Mouse (Mus musculus) midbrain, embryonic 10.5 days (tissue): Measurements from ENCODE around the gene Arl5c. TPM values are rescaled to one million over a fixed set of nuclear protein-coding genes. Genes with fewer than 3 reads are reported as not detected.

Source experiments
- DNase-seq: peaks from one replicate; pipeline ENCODE4 v3.0.0-alpha.2; 2017; ENCODE audit warnings: low spot score
- H3K27ac ChIP-seq: fragments of 300-500 bp; sonication (generic); replicated peaks from 2 replicates; pipeline ENCODE4 v1.5.1; 2016; ENCODE audit warnings: mild to moderate bottlenecking
- H3K27me3 ChIP-seq: fragments of 300-500 bp; sonication (generic); 2 replicates; pipeline ENCODE4 v1.6.1; 2016; ENCODE audit warnings: low read depth, mild to moderate bottlenecking; ENCODE audit not compliant: poor library complexity, severe bottlenecking
- H3K36me3 ChIP-seq: fragments of 300-500 bp; sonication (generic); 2 replicates; pipeline ENCODE4 v1.6.1; 2016; ENCODE audit warnings: mild to moderate bottlenecking, moderate library complexity
- H3K4me1 ChIP-seq: fragments of 300-500 bp; sonication (generic); 2 replicates; pipeline ENCODE4 v1.6.1; 2016
- H3K4me3 ChIP-seq: fragments of 300-500 bp; sonication (generic); 2 replicates; pipeline ENCODE4 v1.5.1; 2016; ENCODE audit warnings: mild to moderate bottlenecking, moderate library complexity
- H3K9me3 ChIP-seq: fragments of 300-500 bp; sonication (generic); replicated peaks from 2 replicates; pipeline ENCODE4 v1.6.1; 2016; ENCODE audit warnings: mild to moderate bottlenecking
- WGBS: fragments of 180-500 bp; shearing (Covaris S2); methylation state at CpG from one replicate; pipeline ENCODE4 v1.1.7; 2016; 5-methylcytosine and 5-hydroxymethylcytosine counted together
- polyA plus RNA-seq: library from polyadenylated mRNA; unstranded; fragments of >200 nt; fragmentation: Nextera tagmentation; extraction: Ambion mirVana; gene quantifications from 2 replicates; pipeline ENCODE4 v1.2.1, GENCODE M21; 2016

Arl5c gene
- polyA plus RNA-seq, 1 experiment from 2014 or later: 16.8 TPM

DNA sequence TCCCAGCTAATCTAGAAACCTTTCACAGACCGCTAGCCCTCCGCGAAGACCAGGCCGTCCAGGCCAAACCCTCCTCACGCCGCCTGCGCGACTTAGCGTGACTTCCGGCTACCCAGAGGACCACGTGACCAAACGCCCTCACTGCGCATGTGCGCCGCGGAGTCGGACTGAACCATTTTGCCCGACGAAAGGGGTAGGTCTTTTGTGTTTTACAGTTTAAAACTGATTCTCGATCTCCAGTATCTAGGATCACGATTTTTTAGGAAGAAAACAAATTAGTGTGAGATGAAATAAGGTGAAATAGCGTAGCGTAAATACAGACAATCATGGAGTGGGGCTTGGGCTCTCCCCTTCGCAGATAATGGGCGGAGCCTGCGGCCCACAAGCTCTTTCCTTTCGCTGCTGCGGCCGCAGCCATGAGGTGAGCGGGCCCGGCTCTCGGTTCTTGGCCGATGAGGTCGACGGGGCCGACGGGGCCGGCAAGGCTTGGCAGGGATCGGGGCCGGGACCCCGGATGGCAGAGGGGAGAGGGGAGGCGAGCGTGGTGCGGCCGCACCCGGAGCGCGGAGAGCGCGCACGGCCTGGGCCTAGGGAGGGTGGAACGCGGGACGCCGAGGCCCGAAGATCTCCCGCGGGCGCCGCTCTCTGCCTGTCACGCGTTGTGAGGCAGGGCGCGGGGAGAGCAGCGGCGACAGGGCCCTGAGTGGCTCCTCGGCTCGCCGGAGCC, 30.8 kb upstream of the Arl5c start, which contains the start of gene Rpl19:
TSS of gene Rpl19 (plus strand) at position 141 of the 727 bp plus-strand sequence.
- H3K27ac ChIP-seq: peak within 1 kb of the TSS; percentile 99
- peak; percentile 93 for DNase-seq
- no peaks in the 10 kb centered on the region for H3K9me3 ChIP-seq
- WGBS: under 1% methylated on average over 69 of the region's 69 CpGs
- H3K27me3 ChIP-seq: 0 out of 2 replicates have a peak, but pooled peaks cover 3% of the 10 kb centered on the region
- peak within 1 kb of the TSS; percentile 99 for H3K4me3 ChIP-seq
- H3K36me3 ChIP-seq: peaks cover 39% of the 10 kb centered on the region
- peaks cover 45% of the 10 kb centered on the region for H3K4me1 ChIP-seq

DNA sequence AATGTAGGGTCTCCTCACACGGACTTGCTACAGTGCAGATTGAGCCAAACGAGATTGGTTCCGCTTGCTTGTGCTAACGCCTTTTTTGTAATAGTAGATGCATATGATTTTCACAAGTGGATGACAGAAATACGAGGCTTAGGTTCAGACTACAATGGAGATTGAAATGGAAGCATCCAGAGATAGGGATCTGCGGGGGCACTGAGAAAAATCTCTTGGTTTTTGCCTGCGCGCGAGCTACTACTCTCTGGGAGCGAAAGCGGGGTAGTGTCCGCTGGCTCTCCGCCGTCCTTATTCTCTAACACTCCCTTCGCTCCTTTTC, 30.2 kb upstream of the Arl5c start:
- DNase-seq: no peak
- Histone ChIP-seq H3K27me3 (peaks cover 8% of the 10 kb centered on the region), H3K4me1 (peaks cover 50% of the 10 kb centered on the region), H3K27ac (peak overlapping the region; percentile 99), H3K9me3 (no peaks in the 10 kb centered on the region), H3K36me3 (peaks cover 36% of the 10 kb centered on the region), H3K4me3 (peak overlapping the region; percentile 99)
- 7% methylated on average over 15 of the region's 15 CpGs for WGBS

DNA sequence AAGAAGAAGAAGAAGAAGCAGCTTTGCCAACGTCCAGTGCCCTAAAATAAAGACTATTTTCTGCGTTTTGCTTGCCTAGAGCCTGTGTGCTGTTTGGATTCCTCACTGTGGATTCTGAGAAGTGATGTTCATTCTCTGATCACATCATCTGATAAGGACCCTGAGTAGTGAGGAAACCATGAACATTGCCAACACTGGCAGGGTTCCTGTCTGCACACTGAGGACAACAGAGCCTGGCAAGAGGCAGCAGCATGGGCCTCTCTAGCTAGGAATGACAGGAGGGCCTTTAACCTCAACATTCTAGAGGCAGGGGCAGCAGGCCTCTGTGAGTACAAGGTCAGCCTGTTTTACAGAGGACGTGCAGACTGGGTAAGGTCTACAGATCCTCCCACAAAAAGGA, 28.5 kb upstream of the Arl5c start:
- DNase-seq: no peak
- peaks cover 67% of the 10 kb centered on the region for H3K4me1 ChIP-seq

DNA sequence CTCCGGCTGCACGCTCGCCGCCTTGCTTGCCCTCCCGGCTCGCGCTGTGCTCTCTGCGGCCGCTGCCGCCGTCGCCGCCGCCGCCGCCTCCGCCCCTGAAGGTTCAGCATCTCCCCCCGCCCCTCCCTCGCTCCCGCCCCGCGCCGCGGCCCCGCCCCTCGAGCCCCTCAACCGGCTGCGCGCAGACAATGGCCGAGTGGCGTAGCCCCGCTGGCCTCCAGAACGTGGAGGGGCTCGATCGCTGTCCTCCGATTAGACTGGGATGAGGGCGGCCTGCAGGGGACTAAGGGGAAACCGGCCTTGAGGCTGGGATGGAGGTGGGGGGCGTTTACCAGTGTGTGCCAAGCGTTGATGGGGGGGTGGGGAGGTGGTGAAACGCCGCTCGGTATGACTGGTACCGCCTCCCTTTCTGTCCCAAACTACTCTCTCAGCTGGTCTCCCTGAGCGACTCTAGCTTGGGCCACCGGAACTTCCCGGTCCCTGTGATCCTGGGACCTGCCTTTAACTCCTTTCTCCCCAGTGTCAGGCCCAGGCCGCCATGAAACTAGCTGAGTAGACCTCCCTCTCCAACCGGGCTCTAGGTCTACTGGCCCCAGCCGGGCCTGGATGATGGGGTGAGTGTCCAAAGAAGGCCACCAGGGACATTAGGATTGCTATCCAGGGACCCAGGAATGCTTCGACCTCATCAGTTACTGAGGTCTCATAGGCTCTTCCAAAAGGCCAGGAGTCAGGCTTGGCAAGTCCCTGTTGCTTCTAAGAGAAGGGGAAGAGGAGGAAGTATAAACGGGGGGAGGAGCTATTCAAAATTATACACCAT, 26.8 kb upstream of the Arl5c start, which contains the start of gene Cacnb1:
TSS of gene Cacnb1 (minus strand) at position 480 of the 817 bp plus-strand sequence.
- WGBS: under 1% methylated on average over 52 of the region's 52 CpGs
- peaks cover 7% of the 10 kb centered on the region for H3K36me3 ChIP-seq
- H3K4me3 ChIP-seq: peak within 1 kb of the TSS; percentile 84
- peak within 1 kb of the TSS; percentile 96 for H3K27ac ChIP-seq
- peak; percentile 88 for DNase-seq
- H3K9me3 ChIP-seq: no peaks in the 10 kb centered on the region
- peaks cover 71% of the 10 kb centered on the region for H3K4me1 ChIP-seq
- peaks cover 34% of the 10 kb centered on the region for H3K27me3 ChIP-seq

More for the DNA sequence above, 28.5 kb upstream of the Arl5c start:
- Histone ChIP-seq H3K27ac (no peak overlapping the region), H3K9me3 (no peaks in the 10 kb centered on the region), H3K36me3 (peaks cover 19% of the 10 kb centered on the region), H3K4me3 (no peak overlapping the region), H3K27me3 (peaks cover 25% of the 10 kb centered on the region)
- WGBS: 88% methylated on average over 3 of the region's 3 CpGs

DNA sequence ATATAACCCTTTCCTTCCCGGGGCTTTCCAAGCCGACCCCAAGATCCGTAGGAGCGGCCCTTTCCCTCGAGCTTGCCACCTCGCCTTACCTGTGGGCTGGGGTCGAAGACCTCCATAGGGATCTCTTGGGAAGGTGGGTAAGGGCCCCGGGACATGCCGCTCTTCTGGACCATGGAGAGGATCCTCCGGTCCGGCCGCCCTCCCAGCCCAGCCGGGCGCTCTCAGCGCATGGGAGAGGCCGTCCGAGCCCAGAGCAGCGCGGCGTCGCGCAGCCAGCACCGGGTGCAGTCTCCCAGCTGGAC, 26.2 kb upstream of the Arl5c start:
- Histone ChIP-seq H3K27ac (peak overlapping the region; percentile 96), H3K36me3 (peaks cover 10% of the 10 kb centered on the region), H3K9me3 (no peaks in the 10 kb centered on the region), H3K4me3 (peak overlapping the region; percentile 84), H3K4me1 (peaks cover 70% of the 10 kb centered on the region), H3K27me3 (peaks cover 34% of the 10 kb centered on the region)
- under 1% methylated on average over 23 of the region's 23 CpGs for WGBS
- no peak for DNase-seq

DNA sequence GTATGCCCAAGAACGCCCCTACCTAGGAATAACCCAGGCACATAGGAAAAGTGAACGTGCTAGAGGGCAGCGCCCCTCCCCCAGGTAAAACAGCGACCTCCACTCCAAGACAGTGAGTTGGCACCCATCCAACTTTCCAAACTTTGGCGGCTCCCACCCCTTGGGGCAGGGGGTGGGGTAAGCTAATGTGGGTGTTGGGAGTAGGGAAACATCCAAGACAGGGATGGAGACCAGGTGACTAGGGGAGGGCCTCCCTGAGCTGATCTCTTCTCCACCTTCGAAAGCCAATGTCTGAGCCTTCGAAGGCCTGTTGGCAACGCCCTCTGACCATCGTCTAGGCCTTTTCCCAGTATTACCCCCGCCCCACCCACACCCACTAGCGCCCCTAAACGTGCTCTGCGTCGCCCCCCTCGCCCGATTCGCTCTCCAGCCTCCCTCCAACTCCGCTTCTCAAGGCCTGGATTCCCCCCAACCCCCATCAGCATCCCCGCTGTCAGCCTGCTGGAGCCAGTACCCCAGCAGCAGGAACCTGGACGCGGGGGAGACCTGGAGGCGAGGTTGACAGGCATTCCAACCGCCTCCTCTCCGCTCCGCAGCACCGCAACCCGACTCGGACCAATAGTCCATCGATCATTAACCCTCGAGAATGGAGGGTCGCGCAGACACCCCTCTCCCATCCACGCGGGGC, 25.7 kb upstream of the Arl5c start:
- Histone ChIP-seq H3K4me1 (peaks cover 75% of the 10 kb centered on the region), H3K27ac (peak overlapping the region; percentile 96), H3K27me3 (peaks cover 34% of the 10 kb centered on the region), H3K36me3 (peaks cover 15% of the 10 kb centered on the region), H3K4me3 (peak overlapping the region; percentile 84), H3K9me3 (no peaks in the 10 kb centered on the region)
- WGBS: 5% methylated on average over 34 of the region's 34 CpGs
- DNase-seq: peak; percentile 51

DNA sequence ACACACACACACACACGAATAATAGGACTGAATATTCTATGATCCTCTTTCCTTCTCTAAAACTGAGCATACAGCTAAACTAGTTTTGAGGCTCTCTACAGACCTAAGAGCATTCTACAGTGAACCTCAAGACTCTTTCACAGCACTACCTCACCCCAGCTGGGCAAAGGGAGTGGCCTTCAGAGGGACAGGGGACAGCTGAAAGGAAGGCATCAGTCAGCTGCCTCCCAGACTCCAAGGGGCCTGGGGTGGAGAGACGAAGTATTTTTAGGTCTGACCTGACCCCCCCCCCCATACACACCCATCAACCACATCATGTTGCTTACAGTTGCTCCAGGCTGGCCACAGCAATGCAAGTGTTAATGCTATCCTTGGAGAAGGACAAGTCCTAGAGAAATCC, 25.1 kb upstream of the Arl5c start:
- H3K27ac ChIP-seq: 0 out of 2 replicates have a peak overlapping the region, but pooled peaks have one; percentile 96
- peaks cover 21% of the 10 kb centered on the region for H3K36me3 ChIP-seq
- H3K27me3 ChIP-seq: peaks cover 34% of the 10 kb centered on the region
- peaks cover 75% of the 10 kb centered on the region for H3K4me1 ChIP-seq
- 50% methylated on average over 2 of the region's 2 CpGs for WGBS
- peak overlapping the region; percentile 84 for H3K4me3 ChIP-seq
- no peaks in the 10 kb centered on the region for H3K9me3 ChIP-seq
- no peak for DNase-seq

DNA sequence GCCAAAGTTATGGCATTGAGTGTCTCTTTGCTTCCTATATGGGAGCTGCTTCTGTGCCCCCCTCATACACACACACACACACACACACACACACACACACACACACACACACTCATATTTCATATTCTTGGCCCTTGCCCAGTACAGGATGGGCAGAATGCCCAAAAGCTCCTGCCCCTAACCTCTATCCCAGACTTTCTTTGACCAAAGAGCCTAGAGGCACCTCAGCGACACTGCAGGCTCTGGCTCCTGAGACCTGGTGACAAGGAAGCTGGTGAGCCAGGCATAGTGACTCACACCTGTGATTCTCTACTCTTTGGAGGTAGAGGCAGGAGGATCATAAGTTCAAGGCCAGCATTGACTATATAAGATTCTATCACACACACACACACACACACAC, 24.7 kb upstream of the Arl5c start:
- Histone ChIP-seq H3K9me3 (no peaks in the 10 kb centered on the region), H3K27me3 (peaks cover 34% of the 10 kb centered on the region), H3K27ac (no peak overlapping the region), H3K4me3 (peak overlapping the region; percentile 84; the same call in 1 of the 2 replicates), H3K4me1 (peaks cover 71% of the 10 kb centered on the region), H3K36me3 (peaks cover 25% of the 10 kb centered on the region)
- WGBS: 60% methylated on average over 1 of the region's 1 CpGs
- DNase-seq: no peak

DNA sequence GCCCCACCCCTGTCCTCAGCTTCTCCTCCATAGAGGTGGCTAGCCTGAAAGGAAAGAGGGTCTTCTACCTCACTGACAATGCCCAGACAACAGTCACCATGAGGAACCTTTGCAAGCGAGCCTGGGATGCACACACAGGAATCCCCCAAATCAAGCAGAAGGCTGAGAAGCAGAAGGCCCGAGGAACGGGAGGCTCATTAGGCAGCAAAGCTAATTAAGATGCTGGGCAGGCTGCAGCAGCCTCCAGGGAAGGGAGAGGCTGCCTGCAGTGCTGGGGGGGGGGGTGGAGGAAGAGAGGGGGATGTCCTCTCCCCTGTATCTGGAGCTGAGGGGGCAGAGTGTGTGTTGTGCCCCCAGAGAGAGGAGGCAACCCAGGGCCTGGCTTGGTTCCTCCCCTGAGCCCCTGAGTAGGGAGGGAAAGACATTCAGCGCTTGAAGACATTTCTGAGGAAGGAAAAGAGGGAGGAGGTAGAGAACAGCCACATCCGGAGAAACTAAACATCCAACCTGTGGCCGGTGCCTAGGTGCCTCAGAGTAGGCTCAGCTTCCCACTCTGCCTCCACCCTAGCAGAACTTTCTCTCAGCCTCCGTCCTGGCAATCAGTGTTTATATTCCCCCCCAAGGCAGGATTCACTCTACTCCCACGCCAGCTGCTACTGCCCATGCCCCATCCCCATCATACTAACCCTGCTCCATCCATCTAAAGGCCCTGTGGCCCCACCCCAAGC, 24.1 kb upstream of the Arl5c start:
- Histone ChIP-seq H3K36me3 (peaks cover 32% of the 10 kb centered on the region), H3K9me3 (no peaks in the 10 kb centered on the region), H3K4me3 (peak overlapping the region; percentile 38), H3K27ac (peak overlapping the region; percentile 70; the same call in 1 of the 2 replicates), H3K4me1 (peaks cover 68% of the 10 kb centered on the region), H3K27me3 (peaks cover 34% of the 10 kb centered on the region)
- DNase-seq: no peak
- 42% methylated on average over 8 of the region's 8 CpGs for WGBS

DNA sequence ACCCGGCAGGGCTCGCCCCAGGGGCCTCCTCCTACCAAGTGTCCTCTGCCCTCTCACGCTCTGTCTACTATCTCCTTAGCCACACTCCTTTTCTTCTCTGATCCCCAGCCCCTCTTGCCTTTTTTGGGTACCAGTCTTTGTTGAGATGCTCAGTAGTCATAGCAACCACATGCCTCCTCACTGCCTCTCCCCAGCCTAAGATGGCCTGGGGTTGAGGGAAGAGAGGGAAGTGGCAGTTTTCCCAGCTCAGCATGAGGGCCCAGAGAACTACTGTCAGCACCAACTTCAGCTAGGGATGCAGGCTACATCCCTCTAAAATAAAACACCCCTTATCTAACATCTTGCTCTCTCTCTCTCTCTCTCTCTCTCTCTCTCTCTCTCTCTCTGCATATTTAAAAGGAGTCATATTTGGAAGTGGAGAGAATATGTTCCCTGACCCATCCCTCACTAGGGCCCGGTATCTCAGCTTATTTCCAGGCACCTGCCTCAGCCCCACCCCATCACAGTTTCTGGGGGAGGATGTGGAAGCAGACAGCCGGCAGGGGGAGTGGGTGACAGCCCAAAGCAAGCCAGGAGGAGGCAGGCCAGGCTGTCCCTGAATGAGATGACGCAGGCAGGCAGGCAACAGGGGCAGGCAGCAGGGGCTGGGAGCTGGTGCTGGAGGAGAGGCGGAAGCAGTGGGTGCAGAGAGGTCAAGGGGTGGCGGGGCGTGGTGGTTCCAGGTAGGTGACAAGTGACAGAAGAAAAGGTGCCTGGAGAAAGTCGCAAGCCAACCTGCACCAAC, 23.1 kb upstream of the Arl5c start:
- peak overlapping the region; percentile 38; the same call in 1 of the 2 replicates for H3K4me3 ChIP-seq
- H3K27ac ChIP-seq: peak overlapping the region; percentile 70
- H3K9me3 ChIP-seq: no peaks in the 10 kb centered on the region
- H3K36me3 ChIP-seq: peaks cover 40% of the 10 kb centered on the region
- WGBS: 24% methylated on average over 10 of the region's 10 CpGs
- H3K4me1 ChIP-seq: peaks cover 68% of the 10 kb centered on the region
- peak; percentile 60 for DNase-seq
- peaks cover 34% of the 10 kb centered on the region for H3K27me3 ChIP-seq

DNA sequence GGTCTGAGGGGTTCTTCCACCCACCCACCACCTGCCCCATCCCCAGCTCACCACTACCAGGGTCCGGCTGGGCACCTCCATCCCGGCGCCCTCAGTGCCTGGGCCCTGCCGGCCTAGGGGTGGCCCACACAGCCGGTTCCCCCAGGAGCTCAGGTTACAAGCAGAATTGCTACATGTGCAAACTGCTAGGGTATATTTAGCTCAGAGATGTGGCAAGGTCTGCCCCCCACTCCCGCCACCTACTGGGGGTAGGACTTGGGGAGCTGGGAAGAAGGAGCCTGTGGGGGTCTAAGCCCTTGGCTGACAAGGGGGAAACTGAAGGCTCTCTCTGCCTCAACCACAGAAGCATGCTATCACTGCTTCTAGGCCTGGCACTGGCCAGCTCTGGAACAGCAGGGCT, 22.2 kb upstream of the Arl5c start:
- DNase-seq: no peak
- peak overlapping the region; percentile 7; the same call in 1 of the 2 replicates for H3K4me3 ChIP-seq
- peak overlapping the region; percentile 75 for H3K27ac ChIP-seq
- peaks cover 34% of the 10 kb centered on the region for H3K27me3 ChIP-seq
- H3K4me1 ChIP-seq: peaks cover 64% of the 10 kb centered on the region
- 70% methylated on average over 6 of the region's 6 CpGs for whole genome bisulfite sequencing
- H3K9me3 ChIP-seq: no peaks in the 10 kb centered on the region
- peaks cover 45% of the 10 kb centered on the region for H3K36me3 ChIP-seq
